Mouse (Mus musculus) cerebellum, adult (tissue): ENCODE data around the gene Cox16.
"Not testable (repeated sequence)": the region's sequence is repeated elsewhere in the genome, so short reads cannot be mapped to it uniquely, and the experiment has no call there.

Source experiments
- ATAC-seq: cut with Nextera tagmentation; 2 replicates; pipeline ENCODE4 v1.9.2; 2017; ENCODE audit warnings: mild to moderate bottlenecking, moderate library complexity, mixed read lengths; ENCODE audit not compliant: insufficient number of reproducible peaks, low FRiP score, low TSS enrichment

The Cox16 gene

GRCm38 (mm10) chr12:81484727-81485191 is at the start of gene Cox16:
Gene Cox16, minus strand, starts transcription at chr12:81485127.
- peak; percentile 94 for ATAC-seq

DNA sequence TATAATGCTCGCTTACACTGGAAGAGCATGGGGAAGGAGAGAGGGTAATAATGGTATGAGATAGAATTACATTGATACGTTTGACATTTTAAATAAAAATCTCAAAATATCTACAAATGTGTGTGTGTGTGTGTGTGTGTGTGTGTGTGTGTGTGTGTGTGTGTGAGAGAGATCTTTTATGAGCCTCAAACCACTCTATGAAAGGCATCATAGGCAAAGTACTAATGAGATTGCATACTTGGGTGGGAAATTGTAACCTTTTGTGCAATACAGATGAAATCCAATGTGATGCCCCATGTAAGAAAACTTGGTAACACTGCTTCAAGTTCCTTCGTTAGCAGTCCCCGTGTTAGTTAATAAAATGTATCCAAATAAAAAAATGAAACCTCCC is 48.1 kb upstream of the Cox16 start:
- no peak for ATAC-seq

GRCm38 (mm10) chr12:81532316-81533028 is 47.5 kb upstream of the Cox16 start, which contains the start of the genes Gm20498 and Synj2bp:
Gene Gm20498, minus strand, starts transcription at chr12:81532905.
Gene Synj2bp, minus strand, starts transcription at chr12:81532911.
- ATAC-seq, result peak; percentile 97

DNA sequence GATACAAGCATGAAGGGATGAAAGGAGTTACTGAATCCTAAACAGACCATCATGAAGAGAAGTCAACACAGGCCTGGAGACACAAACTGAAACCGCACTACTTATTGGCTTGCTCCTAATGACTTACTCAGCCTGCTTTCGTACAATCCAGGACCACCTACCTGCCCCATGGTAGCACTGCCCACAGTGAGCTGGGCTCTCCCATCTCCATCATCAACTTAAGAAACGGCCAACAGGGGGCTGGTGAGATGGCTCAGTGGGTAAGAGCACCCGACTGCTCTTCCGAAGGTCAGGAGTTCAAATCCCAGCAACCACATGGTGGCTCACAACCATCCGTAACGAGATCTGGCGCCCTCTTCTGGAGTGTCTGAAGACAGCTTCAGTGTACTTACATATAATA is 45.7 kb upstream of the Cox16 start:
- not testable (repeated sequence) for ATAC-seq

- not testable (repeated sequence) for ATAC-seq
These were observed 12.0 kb upstream of the Cox16 start for GRCm38 (mm10) chr12:81496906-81497305.

DNA sequence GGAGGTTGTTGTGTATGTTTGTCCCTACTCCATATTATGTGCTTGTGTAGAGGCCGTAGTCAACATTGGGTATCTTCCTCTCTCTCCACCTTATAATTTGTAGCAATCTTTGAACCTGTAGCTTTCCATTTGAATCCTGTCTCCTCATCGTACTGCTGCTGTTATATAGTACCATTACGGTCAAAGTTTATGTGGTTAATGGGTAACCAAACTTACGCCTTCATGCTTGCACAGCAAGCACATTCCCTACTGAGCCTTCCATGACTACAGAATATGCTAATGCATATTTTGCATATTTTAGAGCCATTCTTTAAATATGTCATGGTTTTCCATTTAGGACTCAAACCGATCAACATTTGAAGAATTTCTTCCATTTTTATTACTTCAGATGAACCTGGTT is 5.6 kb upstream of the Cox16 start:
- ATAC-seq, result no peak

DNA sequence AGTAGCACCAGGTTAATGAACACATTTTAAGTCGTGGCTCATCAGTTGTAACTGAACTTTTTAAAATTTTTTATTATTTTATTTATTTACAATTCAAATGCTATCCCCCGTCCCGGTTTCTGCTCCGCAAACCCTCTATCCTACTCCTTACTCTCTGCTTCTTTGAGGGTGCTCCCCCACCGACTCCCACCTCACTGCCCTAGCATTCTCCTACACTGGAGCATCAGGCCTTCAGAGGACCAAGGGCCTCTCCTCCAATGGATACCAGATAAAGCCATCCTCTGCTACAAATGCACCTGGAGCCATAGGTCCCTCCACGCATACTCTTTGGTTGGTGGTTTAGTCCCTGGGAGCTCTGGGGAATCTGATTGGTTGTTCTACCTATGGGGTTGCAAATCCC is 384 bp upstream of the Cox16 start:
- no peak for ATAC-seq

DNA sequence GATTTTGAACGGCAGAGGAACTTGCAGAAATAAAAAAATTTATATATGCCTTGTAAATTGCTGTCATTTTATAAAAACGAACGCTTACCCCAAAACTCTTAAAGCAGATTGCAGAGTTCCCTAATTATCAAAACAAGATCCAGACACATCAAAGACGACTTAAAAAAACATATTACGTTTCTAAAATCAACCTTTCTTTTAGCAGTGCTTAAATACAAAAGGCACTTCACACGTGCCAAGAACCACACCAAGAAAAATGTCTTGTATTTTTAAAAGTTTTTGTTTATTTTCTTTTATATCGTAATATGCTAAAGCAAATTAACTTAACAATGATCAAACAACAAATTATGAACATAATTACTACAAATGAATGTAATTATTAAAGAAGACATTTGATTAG is 715 bp downstream of the Cox16 start:
- no peak for ATAC-seq

DNA sequence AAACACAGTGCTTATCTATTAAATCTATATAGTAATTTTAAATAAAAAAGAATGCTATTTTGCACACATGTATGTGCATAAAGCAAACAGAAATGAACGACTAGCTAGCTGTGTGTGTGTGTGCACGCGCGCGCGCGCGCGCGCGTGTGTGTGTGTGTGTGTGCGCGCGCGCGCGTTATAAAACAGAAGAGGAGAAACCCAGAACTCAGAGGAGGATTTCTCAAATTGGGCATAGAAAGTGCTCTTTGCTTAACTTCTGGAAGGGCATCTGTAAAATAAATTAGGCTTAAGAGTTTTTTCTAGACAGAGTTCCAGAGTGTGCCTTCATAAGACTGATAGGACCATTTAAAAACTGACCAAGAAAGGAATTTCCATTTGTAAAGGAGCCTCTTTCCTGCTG is 1.3 kb downstream of the Cox16 start:
- ATAC-seq, result no peak

GRCm38 (mm10) chr12:81459051-81459450 is 25.9 kb downstream of the Cox16 start:
- not testable (repeated sequence) for ATAC-seq

DNA sequence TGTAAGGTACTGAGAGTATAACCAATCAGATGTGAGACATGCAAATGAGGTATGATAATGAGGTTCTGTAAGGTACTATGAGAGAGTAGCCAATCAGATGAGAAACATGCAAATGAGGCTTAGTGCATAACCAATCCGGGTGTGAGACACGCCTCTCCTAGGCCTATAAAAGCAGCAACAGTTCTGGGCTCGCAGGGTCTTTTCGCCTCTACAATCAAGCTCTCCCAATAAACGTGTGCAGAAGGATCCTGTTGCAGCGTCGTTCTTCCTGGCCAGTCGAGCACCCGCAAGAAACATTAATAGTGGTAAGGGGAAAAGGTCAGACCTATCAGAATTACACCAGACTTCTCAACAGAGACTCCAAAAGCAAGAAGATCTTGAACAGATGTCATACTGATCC is 45.9 kb downstream of the Cox16 start:
- not testable (repeated sequence) for ATAC-seq

DNA sequence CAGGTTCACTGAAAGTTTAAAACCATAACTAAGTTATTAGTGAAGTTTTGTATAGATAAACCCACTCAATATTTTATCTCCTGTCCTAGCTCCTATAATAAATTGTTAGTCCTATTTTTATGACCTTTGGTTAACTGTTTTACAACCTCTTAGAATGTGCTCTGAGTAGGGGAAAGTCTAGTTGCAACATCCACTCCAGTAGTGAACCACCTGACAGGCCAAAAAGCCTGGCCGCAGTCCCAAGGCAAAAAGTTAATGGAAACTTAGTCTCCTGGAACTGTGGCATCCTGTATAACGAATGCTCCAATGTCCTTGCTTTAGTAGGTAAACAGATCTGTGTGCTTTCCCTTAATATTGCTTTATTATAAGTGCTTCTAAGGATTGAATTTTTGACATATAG is 50.1 kb downstream of the Cox16 start:
- ATAC-seq, result not testable (repeated sequence)

DNA sequence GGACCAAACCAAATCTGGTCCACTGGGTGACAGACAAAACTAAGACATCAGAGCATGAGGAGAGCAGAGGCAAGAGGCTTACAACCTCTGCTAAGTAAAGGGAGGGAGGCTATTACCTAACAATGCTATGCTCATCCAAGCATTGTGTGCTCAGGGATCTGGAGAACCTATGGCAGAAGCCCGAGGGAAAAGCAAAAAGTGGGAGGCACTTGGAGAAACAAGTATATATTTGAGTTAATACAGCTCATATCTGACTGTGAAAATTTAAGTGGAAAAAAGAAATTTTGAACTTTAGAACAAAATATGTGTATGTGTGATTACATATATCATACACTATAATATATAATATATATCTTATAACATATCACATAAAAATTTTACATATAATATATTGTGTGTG is 63.1 kb downstream of the Cox16 start, which contains the start of gene Adam4:
TSS of gene Adam4 (minus strand) at position 101 of the 400 bp plus-strand sequence.
- ATAC-seq, result no peak

DNA sequence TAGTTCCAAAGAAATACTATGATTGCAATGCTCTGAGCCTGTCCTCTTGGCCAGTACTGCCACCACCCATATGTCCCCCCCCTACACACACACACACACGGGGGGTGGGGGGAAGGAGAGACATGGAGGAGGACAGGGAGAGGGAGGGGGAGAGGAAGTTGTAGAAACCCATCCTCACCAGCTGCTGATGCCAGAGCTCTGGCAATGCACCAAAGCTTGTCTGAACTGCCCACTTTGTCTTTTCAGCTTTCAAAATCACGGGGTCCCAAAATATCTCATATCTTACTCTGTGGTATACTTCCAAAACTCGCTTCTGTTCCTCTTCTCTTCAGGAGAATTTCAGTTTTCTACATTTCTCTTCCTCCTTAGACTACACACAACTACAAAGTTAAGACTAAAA is 71.7 kb downstream of the Cox16 start:
- no peak for ATAC-seq

DNA sequence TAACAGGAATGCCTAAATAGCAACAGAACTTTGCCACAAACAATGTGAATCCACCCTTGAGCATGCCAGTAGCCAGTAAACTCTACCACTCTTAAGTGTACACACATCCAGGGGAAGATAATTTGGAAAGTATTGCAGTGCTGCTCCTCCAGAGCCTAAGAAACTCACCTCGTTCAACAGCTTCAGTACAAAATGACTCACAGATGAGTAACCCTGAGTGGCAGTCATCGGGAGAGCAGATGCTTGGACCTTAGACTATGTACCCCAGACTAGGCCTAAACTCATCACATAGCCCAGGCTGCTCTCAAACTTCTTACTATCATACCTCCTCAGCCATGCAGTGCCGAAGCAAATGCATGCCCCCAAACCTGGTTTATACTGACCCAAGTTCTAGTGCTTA is 76.0 kb downstream of the Cox16 start:
- ATAC-seq, result no peak

DNA sequence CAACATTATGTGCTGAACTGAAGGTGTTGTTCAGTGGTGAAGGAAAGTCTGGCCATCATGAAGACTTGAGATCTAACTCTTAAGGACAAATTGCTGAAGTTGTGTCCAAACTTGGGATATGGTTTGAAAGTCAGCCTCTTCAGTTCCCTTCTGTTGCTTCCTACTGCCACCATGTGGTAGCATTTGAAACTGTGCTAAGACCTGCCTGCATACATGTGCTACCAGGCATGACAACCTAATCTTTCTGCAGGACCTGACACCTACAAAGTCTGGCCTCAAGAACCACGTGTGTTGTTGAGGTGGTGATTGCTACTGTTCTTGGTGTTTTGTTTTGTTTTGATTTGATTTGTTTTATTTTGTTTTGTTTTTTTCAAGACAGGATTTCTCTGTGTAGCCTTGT is 82.7 kb downstream of the Cox16 start:
- ATAC-seq, result peak; percentile 61; the same call in 1 of the 2 replicates

DNA sequence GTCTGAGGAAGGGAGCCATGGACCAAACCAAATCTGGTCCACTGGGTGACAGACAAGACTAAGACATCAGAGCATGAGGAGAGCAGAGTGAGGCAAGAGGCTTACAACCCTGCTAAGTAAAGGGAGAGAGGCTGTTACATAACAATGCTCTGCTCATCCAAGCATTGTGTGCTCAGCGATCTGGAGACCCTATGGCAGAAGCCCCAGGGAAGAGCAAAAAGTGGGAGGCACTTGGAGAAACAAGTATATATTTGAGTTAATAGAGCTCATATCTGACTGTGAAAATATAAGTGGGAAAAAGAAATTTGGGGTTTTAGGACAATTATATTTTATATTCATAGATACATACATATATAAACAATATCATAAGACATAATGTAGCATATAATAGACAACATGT is 105.6 kb downstream of the Cox16 start, which contains the start of gene Gm4787:
TSS of gene Gm4787 (minus strand) at position 101 of the 400 bp plus-strand sequence.
- not testable (repeated sequence) for ATAC-seq

DNA sequence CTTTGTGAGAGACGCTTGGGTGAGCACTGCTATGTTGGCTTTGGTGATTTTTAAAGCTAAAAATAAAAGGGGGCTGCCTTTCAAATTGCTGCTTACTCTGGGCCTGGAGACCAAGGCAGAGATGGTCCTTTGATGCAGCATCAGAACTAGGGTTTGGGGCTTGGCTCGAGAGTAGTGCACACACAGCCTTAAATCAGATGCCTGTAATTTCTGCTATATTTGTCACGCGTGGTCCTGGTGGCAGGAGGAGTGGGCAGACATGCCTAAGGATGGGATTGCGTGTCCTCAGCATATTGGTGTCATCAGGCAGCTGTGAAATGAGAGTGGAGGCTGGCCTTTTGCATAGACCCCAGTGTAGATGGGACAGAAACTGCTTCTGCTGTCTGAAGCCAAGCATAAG is 151.1 kb downstream of the Cox16 start:
- ATAC-seq, result no peak

GRCm38 (mm10) chr12:81332875-81333421 is 152.0 kb downstream of the Cox16 start, which contains the start of gene Slc8a3:
Gene Slc8a3, minus strand, starts transcription at chr12:81333180.
- peak; percentile 85 for ATAC-seq

GRCm38 (mm10) chr12:81331937-81332874 is 152.7 kb downstream of the Cox16 start:
- peak; percentile 59 for ATAC-seq
